Comparison of ENCODE assay signal across 33 mouse cellular contexts in genomic region chr16:10790702-10791101, GRCm38 (mm10). TPM values are rescaled to one million over a fixed set of nuclear protein-coding genes. Genes with fewer than 3 reads are reported as not detected.
"Had no signal": no experiment of that assay in that cellular context is flagged by ENCODE, and none has a peak within 500 bp of the region (broad histone marks: within the 10 kb centered on the region; RNA-seq: fewer than 3 reads in every experiment).

Gene Prm3, minus strand, starts transcription at chr16:10790914.

- H3K27ac ChIP-seq: embryonic facial prominence, embryonic 10.5 days; embryonic facial prominence, embryonic 12.5 days; embryonic facial prominence, embryonic 13.5 days; embryonic facial prominence, embryonic 15.5 days; forebrain, embryonic 10.5 days; forebrain, embryonic 12.5 days; forebrain, embryonic 13.5 days; forebrain, embryonic 15.5 days; gastrocnemius, adult 2 months; heart, adult 2 months had no signal

- H3K4me1 ChIP-seq: embryonic facial prominence, embryonic 12.5 days had no signal

- H3K27me3 ChIP-seq: forebrain, embryonic 13.5 days had no signal

- H3K4me3 ChIP-seq: embryonic facial prominence, embryonic 10.5 days; embryonic facial prominence, embryonic 12.5 days; embryonic facial prominence, embryonic 13.5 days; embryonic facial prominence, embryonic 15.5 days; erythroblast, embryonic 14.5 days; forebrain, embryonic 10.5 days; forebrain, embryonic 12.5 days; forebrain, embryonic 13.5 days; forebrain, embryonic 15.5 days; gastrocnemius, adult 2 months; heart, adult 2 months had no signal

- H3K36me3 ChIP-seq: embryonic facial prominence, embryonic 10.5 days; embryonic facial prominence, embryonic 12.5 days; embryonic facial prominence, embryonic 13.5 days; embryonic facial prominence, embryonic 15.5 days; forebrain, embryonic 10.5 days; forebrain, embryonic 12.5 days; forebrain, embryonic 15.5 days had no signal

- DNase-seq: cerebellum, adult 8-10 months; cerebellum, adult 9-10 months; cerebellum, adult 9-11 months; cerebellum, postnatal 10 days; cerebellum, postnatal 14 days; cerebellum, postnatal 25 days; cerebellum, postnatal 36 days; embryo, embryonic 11 days; forebrain, postnatal 0 days; gastrocnemius, adult 2 months; gastrocnemius, postnatal 10 days; gastrocnemius, postnatal 14 days; gastrocnemius, postnatal 25 days; gastrocnemius, postnatal 36 days; heart, adult 11 months; heart, adult 18-20 months; heart, adult 2 months had no signal

RNA-seq across cellular contexts. Expression of gene Prm3, which starts in this region (rescaled TPM):
- polyA plus RNA-seq: cortical plate, adult 2 months; embryonic facial prominence, embryonic 10.5 days; embryonic facial prominence, embryonic 11.5 days; embryonic facial prominence, embryonic 12.5 days; embryonic facial prominence, embryonic 13.5 days; embryonic facial prominence, embryonic 14.5 days; embryonic facial prominence, embryonic 15.5 days; erythroblast, embryonic 14.5 days; forebrain, embryonic 10.5 days; forebrain, embryonic 11.5 days; forebrain, embryonic 12.5 days; forebrain, embryonic 13.5 days; forebrain, embryonic 14.5 days; forebrain, embryonic 15.5 days; forebrain, embryonic 16.5 days; forebrain, postnatal 0 days; frontal cortex, adult 2 months had no signal
